Mouse (Mus musculus) hindbrain, embryonic 13.5 days (tissue): Measurements from ENCODE around the gene Prickle3. TPM values are rescaled to one million over a fixed set of nuclear protein-coding genes. Genes with fewer than 3 reads are reported as not detected.

ENCODE experiments used
- ATAC-seq: fragments of 200-750 bp; cut with Nextera tagmentation; 2 replicates; pipeline ENCODE4 v1.8.0; 2017; ENCODE audit warnings: moderate TSS enrichment; ENCODE audit not compliant: low FRiP score
- H3K27ac ChIP-seq: fragments of 300-500 bp; sonication (generic); 2 replicates; pipeline ENCODE4 v1.5.1; 2015; ENCODE audit warnings: inconsistent platforms, mild to moderate bottlenecking, moderate library complexity
- H3K27me3 ChIP-seq: fragments of 300-500 bp; sonication (generic); 2 replicates; pipeline ENCODE4 v1.6.1; 2015; ENCODE audit warnings: mild to moderate bottlenecking, inconsistent platforms
- H3K36me3 ChIP-seq: fragments of 300-500 bp; sonication (generic); 2 replicates; pipeline ENCODE4 v1.6.1; 2015; ENCODE audit warnings: mild to moderate bottlenecking, inconsistent platforms
- H3K4me1 ChIP-seq: fragments of 300-500 bp; sonication (generic); replicated peaks from 2 replicates; pipeline ENCODE4 v1.6.1; 2015; ENCODE audit warnings: inconsistent platforms
- H3K4me2 ChIP-seq: fragments of 300-500 bp; sonication (generic); 2 replicates; pipeline ENCODE4 v1.6.1; 2015; ENCODE audit warnings: inconsistent platforms, mild to moderate bottlenecking, moderate library complexity
- H3K4me3 ChIP-seq: fragments of 300-500 bp; sonication (generic); 2 replicates; pipeline ENCODE4 v1.5.1; 2015; ENCODE audit warnings: mild to moderate bottlenecking, inconsistent platforms
- H3K9ac ChIP-seq: fragments of 300-500 bp; sonication (generic); 2 replicates; pipeline ENCODE4 v1.6.1; 2015; ENCODE audit warnings: mild to moderate bottlenecking, inconsistent platforms
- H3K9me3 ChIP-seq: fragments of 300-500 bp; sonication (generic); 2 replicates; pipeline ENCODE4 v1.6.1; 2016; ENCODE audit warnings: inconsistent platforms
- WGBS: fragments of 180-500 bp; shearing (Covaris S2); methylation state at CpG from one replicate; pipeline ENCODE4 v1.1.7; 2015; 5-methylcytosine and 5-hydroxymethylcytosine counted together
- polyA plus RNA-seq: library from polyadenylated mRNA; unstranded; fragments of >200 nt; fragmentation: Nextera tagmentation; extraction: Ambion mirVana; gene quantifications from 2 replicates; pipeline ENCODE4 v1.2.1, GENCODE M21; 2015

Prickle3 gene
- polyA plus RNA-seq, 1 experiment from 2014 or later = 1.4 TPM

- H3K27me3 ChIP-seq = no peaks in the 10 kb centered on the region
- WGBS = 24% methylated on average over 13 of the region's 15 CpGs
- no peak overlapping the region for H3K9ac ChIP-seq
- no peak overlapping the region for H3K27ac ChIP-seq
- H3K36me3 ChIP-seq = no peaks in the 10 kb centered on the region
- 0 out of 2 replicates have a peak, but pooled peaks have one; percentile 13 for ATAC-seq
- H3K4me2 ChIP-seq = peak overlapping the region; percentile 47
- H3K4me1 ChIP-seq = no peaks in the 10 kb centered on the region
- no peak overlapping the region for H3K4me3 ChIP-seq
- no peaks in the 10 kb centered on the region for H3K9me3 ChIP-seq
Measured at GRCm38 (mm10) chrX:7658031-7658784, 1.1 kb downstream of the Prickle3 start.

GRCm38 (mm10) chrX:7658785-7659589 is 1.9 kb downstream of the Prickle3 start:
- 0 out of 2 replicates have a peak, but pooled peaks have one; percentile 21 for ATAC-seq
- H3K4me2 ChIP-seq = 0 out of 2 replicates have a peak overlapping the region, but pooled peaks have one; percentile 47

GRCm38 (mm10) chrX:7661086-7661485 is 4.0 kb downstream of the Prickle3 start:
- Histone ChIP-seq H3K9me3 (no peaks in the 10 kb centered on the region), H3K27me3 (no peaks in the 10 kb centered on the region), H3K9ac (no peak overlapping the region), H3K4me1 (no peaks in the 10 kb centered on the region), H3K36me3 (no peaks in the 10 kb centered on the region), H3K4me2 (no peak overlapping the region), H3K4me3 (no peak overlapping the region), H3K27ac (no peak overlapping the region)
- ATAC-seq = no peak
- 82% methylated on average over 4 of the region's 4 CpGs for whole genome bisulfite sequencing

More at GRCm38 (mm10) chrX:7658785-7659589, 1.9 kb downstream of the Prickle3 start:
- H3K27me3 ChIP-seq = no peaks in the 10 kb centered on the region
- 54% methylated on average over 11 of the region's 11 CpGs for WGBS
- no peak overlapping the region for H3K4me3 ChIP-seq
- no peak overlapping the region for H3K9ac ChIP-seq
- H3K36me3 ChIP-seq = no peaks in the 10 kb centered on the region
- H3K27ac ChIP-seq = no peak overlapping the region
- H3K4me1 ChIP-seq = no peaks in the 10 kb centered on the region
- H3K9me3 ChIP-seq = no peaks in the 10 kb centered on the region

GRCm38 (mm10) chrX:7662936-7663335 is 5.9 kb downstream of the Prickle3 start:
- no peaks in the 10 kb centered on the region for H3K9me3 ChIP-seq
- ATAC-seq = no peak
- 89% methylated on average over 3 of the region's 3 CpGs for WGBS
- H3K27me3 ChIP-seq = no peaks in the 10 kb centered on the region
- no peak overlapping the region for H3K9ac ChIP-seq
- no peak overlapping the region for H3K4me3 ChIP-seq
- no peak overlapping the region for H3K27ac ChIP-seq
- no peaks in the 10 kb centered on the region for H3K4me1 ChIP-seq
- H3K4me2 ChIP-seq = no peak overlapping the region
- no peaks in the 10 kb centered on the region for H3K36me3 ChIP-seq

GRCm38 (mm10) chrX:7664791-7665190 is 7.7 kb downstream of the Prickle3 start:
- Histone ChIP-seq H3K27me3 (no peaks in the 10 kb centered on the region), H3K9ac (no peak overlapping the region), H3K27ac (no peak overlapping the region), H3K36me3 (no peaks in the 10 kb centered on the region), H3K4me1 (no peaks in the 10 kb centered on the region), H3K4me2 (no peak overlapping the region), H3K9me3 (no peaks in the 10 kb centered on the region), H3K4me3 (no peak overlapping the region)
- ATAC-seq = no peak
- 84% methylated on average over 11 of the region's 11 CpGs for WGBS

- H3K9me3 ChIP-seq = no peaks in the 10 kb centered on the region
- no peaks in the 10 kb centered on the region for H3K36me3 ChIP-seq
- no peak overlapping the region for H3K9ac ChIP-seq
- no peak overlapping the region for H3K4me2 ChIP-seq
- H3K4me3 ChIP-seq = no peak overlapping the region
- no peak for ATAC-seq
- H3K4me1 ChIP-seq = no peaks in the 10 kb centered on the region
- 80% methylated on average over 21 of the region's 21 CpGs for WGBS
- H3K27me3 ChIP-seq = no peaks in the 10 kb centered on the region
- H3K27ac ChIP-seq = no peak overlapping the region
Measured at GRCm38 (mm10) chrX:7665739-7666502, 8.9 kb downstream of the Prickle3 start.

- no peaks in the 10 kb centered on the region for H3K9me3 ChIP-seq
- no peaks in the 10 kb centered on the region for H3K4me1 ChIP-seq
- H3K36me3 ChIP-seq = no peaks in the 10 kb centered on the region
- peak overlapping the region; percentile 34 for H3K4me3 ChIP-seq
- peak; percentile 60; the same call in 1 of the 2 replicates for ATAC-seq
- H3K27me3 ChIP-seq = 0 out of 2 replicates have a peak, but pooled peaks cover 6% of the 10 kb centered on the region
- no peak overlapping the region for H3K27ac ChIP-seq
- peak overlapping the region; percentile 49 for H3K4me2 ChIP-seq
- H3K9ac ChIP-seq = 0 out of 2 replicates have a peak overlapping the region, but pooled peaks have one; percentile 43
- WGBS = 15% methylated on average over 15 of the region's 19 CpGs
Measured at GRCm38 (mm10) chrX:7670390-7670881, 13.4 kb downstream of the Prickle3 start.

- H3K9me3 ChIP-seq = no peaks in the 10 kb centered on the region
- no peaks in the 10 kb centered on the region for H3K36me3 ChIP-seq
- peak; percentile 71; the same call in 1 of the 2 replicates for ATAC-seq
- H3K4me1 ChIP-seq = no peaks in the 10 kb centered on the region
- H3K4me2 ChIP-seq = peak within 1 kb of the TSS; percentile 49
- peak within 1 kb of the TSS; percentile 43; the same call in 1 of the 2 replicates for H3K9ac ChIP-seq
- 0 out of 2 replicates have a peak, but pooled peaks cover 6% of the 10 kb centered on the region for H3K27me3 ChIP-seq
- no peak within 1 kb of the TSS for H3K27ac ChIP-seq
- WGBS = 17% methylated on average over 25 of the region's 36 CpGs
- peak within 1 kb of the TSS; percentile 34 for H3K4me3 ChIP-seq
Measured at GRCm38 (mm10) chrX:7670921-7671623, 14.0 kb downstream of the Prickle3 start, which contains the start of gene Plp2. Gene Plp2, minus strand, starts transcription at chrX:7671390.

- no peak for ATAC-seq
- H3K27me3 ChIP-seq = 0 out of 2 replicates have a peak, but pooled peaks cover 6% of the 10 kb centered on the region
- H3K36me3 ChIP-seq = no peaks in the 10 kb centered on the region
- H3K4me3 ChIP-seq = no peak overlapping the region
- H3K27ac ChIP-seq = no peak overlapping the region
- 54% methylated on average over 6 of the region's 6 CpGs for WGBS
- no peak overlapping the region for H3K4me2 ChIP-seq
- no peaks in the 10 kb centered on the region for H3K9me3 ChIP-seq
- no peaks in the 10 kb centered on the region for H3K4me1 ChIP-seq
- H3K9ac ChIP-seq = no peak overlapping the region
Measured at GRCm38 (mm10) chrX:7672739-7673138, 15.7 kb downstream of the Prickle3 start.

- ATAC-seq = no peak
- WGBS = 36% methylated on average over 12 of the region's 12 CpGs
- Histone ChIP-seq H3K27ac (no peak overlapping the region), H3K9me3 (no peaks in the 10 kb centered on the region), H3K4me2 (peak overlapping the region; percentile 45; the same call in 1 of the 2 replicates), H3K9ac (no peak overlapping the region), H3K36me3 (no peaks in the 10 kb centered on the region), H3K4me1 (no peaks in the 10 kb centered on the region), H3K27me3 (0 out of 2 replicates have a peak, but pooled peaks cover 6% of the 10 kb centered on the region), H3K4me3 (no peak overlapping the region)
Measured at GRCm38 (mm10) chrX:7673578-7674281, 16.7 kb downstream of the Prickle3 start.
